Mouse (Mus musculus) hindlimb bud, embryonic 11.5 days (tissue): ENCODE results near the gene Olfr872.
"Not testable (repeated sequence)": the region's sequence is repeated elsewhere in the genome, so short reads cannot be mapped to it uniquely, and the experiment has no call there.

Source experiments
- DNase-seq: peaks from one replicate; pipeline ENCODE4 v3.0.0-alpha.2; 2012; ENCODE audit warnings: low read depth, low spot score; ENCODE audit errors: extremely low spot score

Olfr872 gene

GRCm38 (mm10) chr9:20236819-20237218, at the start of gene Olfr872:
Gene Olfr872 (plus strand): TSS chr9:20237119.
- DNase-seq: no peak

- DNase-seq: no peak
Measured at GRCm38 (mm10) chr9:20202131-20202530, 34.8 kb upstream of the Olfr872 start.

- not testable (repeated sequence) for DNase-seq
Measured at GRCm38 (mm10) chr9:20203413-20203984, 33.4 kb upstream of the Olfr872 start.

GRCm38 (mm10) chr9:20210812-20211211, 26.1 kb upstream of the Olfr872 start:
- no peak for DNase-seq

- DNase-seq: no peak
Measured at GRCm38 (mm10) chr9:20211477-20211876, 25.4 kb upstream of the Olfr872 start.

GRCm38 (mm10) chr9:20211907-20212306, 25.0 kb upstream of the Olfr872 start, which contains the start of gene Olfr871:
Gene Olfr871 (plus strand): TSS chr9:20212207.
- no peak for DNase-seq

- DNase-seq: no peak
Measured at GRCm38 (mm10) chr9:20237378-20237777, 459 bp downstream of the Olfr872 start.

GRCm38 (mm10) chr9:20282051-20282450, 45.1 kb downstream of the Olfr872 start, which contains the start of gene Olfr39:
Gene Olfr39 (plus strand): TSS chr9:20282351.
- DNase-seq: no peak

- DNase-seq: not testable (repeated sequence)
Measured at GRCm38 (mm10) chr9:20295562-20295961, 58.6 kb downstream of the Olfr872 start.

- DNase-seq: no peak
Measured at GRCm38 (mm10) chr9:20298232-20298631, 61.3 kb downstream of the Olfr872 start, which contains the start of gene Olfr873. Gene Olfr873 (plus strand): TSS chr9:20298532.
